Mouse (Mus musculus): ENCODE measurements around the gene Paqr6.
"Not testable (repeated sequence)": the region's sequence is repeated elsewhere in the genome, so short reads cannot be mapped to it uniquely, and the experiment has no call there.

Paqr6 gene

DNA sequence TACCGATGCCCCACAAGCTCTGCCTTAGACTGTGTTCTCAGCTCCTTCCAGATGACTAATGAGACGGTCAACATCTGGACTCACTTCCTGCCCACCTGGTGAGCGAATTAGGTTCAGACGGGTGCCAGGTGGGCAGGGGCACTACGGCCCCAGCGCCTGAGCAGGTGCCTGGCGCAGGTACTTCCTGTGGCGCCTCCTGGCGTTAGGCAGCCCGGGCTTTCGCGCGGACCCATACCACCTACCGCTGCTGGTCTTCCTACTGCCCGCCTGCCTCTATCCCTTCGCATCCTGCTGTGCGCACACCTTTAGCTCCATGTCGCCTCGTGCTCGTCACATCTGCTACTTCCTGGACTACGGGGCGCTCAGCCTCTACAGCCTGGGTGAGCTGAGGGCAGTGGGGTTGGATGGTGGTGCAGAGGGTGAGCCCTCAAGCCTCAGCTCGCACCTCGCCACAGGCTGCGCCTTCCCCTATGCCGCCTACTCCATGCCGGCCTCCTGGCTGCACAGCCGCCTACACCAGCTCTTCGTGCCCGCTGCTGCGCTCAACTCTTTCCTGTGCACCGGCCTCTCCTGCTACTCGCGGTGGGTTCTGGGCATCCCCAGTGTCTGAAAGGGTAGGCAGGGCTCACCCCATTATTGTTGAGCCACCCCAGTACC lies 1.4 kb downstream of the Paqr6 start:
- no peak for DNase-seq (ENCODE audit: low spot score in 2 of 2)

DNA sequence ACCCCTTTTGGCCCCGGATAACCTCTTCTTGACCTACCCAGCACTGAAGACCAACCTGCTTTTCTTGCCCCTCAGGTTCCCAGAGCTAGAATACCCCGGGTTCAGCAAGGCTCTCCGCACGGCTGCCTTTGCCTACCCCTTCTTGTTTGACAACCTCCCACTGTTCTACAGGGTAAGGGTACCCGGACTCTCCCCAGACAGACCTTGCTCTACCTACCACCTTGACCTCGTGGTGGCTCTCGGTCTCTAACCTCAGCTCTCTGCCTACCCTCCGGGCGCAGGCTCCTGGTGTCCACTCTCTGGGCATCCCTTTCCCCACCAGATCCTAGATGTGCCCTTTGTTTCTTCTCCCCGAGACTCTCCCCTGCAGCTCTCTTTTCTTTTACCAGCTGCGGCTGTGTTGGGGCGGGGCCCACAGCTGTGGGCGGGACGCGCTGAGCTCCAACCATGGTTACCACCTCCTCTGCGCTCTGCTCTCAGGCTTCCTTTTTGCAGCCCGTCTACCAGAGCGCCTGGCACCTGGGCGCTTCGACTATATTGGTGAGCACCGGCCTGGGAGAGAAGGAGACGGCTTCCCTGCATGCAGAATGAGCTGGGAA lies 2.5 kb downstream of the Paqr6 start:
- DNase-seq (ENCODE audit: low spot score in 2 of 2): peak in 1 of 2 experiments; percentile 59

DNA sequence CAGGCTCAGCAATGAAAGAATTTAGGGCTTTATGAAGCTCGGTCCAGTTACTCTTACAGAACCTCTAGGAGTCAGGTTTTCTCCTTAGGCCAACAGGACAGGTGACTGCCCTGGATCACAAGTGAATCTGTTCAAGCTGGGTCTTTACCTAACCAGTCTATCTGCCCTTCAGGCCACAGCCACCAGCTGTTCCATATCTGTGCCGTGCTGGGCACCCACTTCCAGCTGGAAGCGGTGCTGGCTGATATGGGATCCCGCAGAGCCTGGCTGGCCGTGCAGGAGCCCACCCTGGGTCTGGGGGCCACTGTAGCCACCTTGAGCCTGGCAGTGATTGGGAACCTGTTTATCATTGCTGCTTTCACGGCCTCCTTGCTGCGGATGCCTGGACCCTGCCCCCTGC lies 3.1 kb downstream of the Paqr6 start:
- not testable (repeated sequence) for DNase-seq (ENCODE audit: low spot score in 2 of 2)

DNA sequence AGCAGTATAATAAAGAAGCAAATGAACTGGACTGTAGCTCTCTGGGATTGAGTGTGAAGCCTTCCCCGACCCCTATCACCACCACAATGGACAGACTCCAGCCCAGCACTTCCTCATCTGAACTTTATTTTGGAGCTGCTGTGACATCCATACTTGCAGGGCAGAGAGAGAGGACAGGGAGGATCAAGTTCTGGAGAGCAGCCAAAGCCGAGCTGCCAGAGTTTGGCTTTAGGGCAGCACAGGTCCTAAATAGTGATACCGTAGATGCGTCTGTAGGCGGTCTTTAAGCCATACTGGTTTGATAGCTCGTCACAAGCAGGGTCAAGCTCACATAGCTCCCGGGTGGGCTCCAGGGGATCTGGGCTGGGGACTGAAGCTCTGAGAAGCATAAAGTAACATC lies 4.1 kb downstream of the Paqr6 start:
- DNase-seq (ENCODE audit: low spot score in 2 of 2): not testable (repeated sequence)

DNA sequence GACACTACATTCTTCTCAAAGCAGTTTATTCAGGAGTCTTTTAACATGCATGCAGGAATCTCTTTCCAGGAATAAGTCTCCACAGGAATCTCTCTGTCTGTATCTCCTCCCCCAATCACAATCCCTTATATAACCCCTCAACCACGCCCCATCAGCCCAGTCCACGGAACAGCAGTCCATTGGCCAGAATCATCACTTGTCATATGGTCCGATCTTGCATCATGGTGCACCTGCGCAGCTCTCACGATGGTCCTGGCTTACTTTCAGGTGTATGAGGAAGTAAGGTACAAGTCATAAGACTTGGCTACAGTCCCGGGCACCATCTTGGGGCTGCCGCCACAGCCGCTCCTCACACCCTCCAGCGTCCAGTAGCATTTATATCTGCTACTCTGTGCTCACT lies 8.3 kb downstream of the Paqr6 start, which contains the start of gene Bglap3:
TSS of gene Bglap3 (minus strand) at position 101 of the 400 bp plus-strand sequence.
- DNase-seq (ENCODE audit: low spot score in 2 of 2): not testable (repeated sequence)

DNA sequence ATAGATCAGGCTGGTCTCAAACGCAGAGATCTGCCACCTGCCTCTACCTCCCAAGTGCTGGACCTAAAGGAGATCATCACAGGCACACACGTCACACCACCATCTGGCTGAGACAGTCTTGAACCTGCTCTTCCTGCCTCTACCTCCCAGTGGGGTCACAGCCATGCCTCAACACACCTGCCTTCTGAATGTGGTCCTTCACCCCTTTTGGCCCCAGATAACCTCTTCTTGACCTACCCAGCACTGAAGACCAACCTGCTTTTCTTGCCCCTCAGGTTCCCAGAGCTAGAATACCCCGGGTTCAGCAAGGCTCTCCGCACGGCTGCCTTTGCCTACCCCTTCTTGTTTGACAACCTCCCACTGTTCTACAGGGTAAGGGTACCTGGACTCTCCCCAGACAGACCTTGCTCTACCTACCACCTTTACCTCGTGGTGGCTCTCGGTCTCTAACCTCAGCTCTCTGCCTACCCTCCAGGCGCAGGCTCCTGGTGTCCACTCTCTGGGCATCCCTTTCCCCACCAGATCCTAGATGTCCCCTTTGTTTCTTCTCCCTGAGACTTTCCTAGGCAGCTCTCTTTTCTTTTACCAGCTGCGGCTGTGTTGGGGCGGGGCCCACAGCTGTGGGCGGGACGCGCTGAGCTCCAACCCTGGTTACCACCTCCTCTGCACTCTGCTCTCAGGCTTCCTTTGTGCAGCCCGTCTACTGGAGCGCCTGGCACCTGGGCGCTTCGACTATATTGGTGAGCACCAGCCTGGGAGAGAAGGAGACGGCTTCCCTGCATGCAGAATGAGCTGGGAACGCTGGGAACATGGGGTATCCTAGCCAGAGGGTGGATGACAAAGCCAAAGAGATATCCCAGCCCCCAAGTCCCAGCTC lies 11.6 kb downstream of the Paqr6 start:
- DNase-seq (ENCODE audit: low spot score in 2 of 2): not testable (repeated sequence)

DNA sequence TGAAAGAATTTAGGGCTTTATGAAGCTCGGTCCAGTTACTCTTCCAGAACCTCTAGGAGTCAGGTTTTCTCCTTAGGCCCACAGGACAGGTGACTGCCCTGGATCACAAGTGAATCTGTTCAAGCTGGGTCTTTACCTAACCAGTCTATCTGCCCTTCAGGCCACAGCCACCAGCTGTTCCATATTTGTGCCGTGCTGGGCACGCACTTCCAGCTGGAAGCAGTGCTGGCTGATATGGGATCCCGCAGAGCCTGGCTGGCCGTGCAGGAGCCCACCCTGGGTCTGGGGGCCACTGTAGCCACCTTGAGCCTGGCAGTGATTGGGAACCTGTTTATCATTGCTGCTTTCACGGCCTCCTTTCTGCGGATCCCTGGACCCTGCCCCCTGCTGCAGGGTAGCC lies 12.3 kb downstream of the Paqr6 start:
- not testable (repeated sequence) for DNase-seq (ENCODE audit: low spot score in 2 of 2)

DNA sequence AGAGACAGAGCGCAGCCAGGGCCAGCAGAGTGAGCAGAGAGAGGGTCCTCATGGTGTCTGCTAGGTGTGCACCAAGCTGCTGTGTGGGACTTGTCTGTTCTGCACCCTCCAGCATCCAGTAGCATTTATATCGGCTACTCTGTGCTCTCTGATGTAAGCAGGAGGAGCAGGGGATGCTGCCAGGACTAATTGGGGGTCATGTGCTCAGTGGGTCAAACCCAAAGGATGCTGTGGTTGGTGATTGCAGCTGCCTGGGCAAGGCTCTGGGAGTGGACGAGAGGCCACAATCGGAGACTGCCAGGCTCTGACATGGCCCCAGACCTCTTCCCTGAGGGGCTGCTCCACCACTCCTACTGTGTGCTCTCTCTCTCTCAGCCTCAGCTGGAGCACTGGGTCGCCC lies 14.2 kb downstream of the Paqr6 start, which contains the start of gene Bglap2:
TSS of gene Bglap2 (minus strand) at position 101 of the 400 bp plus-strand sequence.
- DNase-seq (ENCODE audit: low spot score in 2 of 2): not testable (repeated sequence)

DNA sequence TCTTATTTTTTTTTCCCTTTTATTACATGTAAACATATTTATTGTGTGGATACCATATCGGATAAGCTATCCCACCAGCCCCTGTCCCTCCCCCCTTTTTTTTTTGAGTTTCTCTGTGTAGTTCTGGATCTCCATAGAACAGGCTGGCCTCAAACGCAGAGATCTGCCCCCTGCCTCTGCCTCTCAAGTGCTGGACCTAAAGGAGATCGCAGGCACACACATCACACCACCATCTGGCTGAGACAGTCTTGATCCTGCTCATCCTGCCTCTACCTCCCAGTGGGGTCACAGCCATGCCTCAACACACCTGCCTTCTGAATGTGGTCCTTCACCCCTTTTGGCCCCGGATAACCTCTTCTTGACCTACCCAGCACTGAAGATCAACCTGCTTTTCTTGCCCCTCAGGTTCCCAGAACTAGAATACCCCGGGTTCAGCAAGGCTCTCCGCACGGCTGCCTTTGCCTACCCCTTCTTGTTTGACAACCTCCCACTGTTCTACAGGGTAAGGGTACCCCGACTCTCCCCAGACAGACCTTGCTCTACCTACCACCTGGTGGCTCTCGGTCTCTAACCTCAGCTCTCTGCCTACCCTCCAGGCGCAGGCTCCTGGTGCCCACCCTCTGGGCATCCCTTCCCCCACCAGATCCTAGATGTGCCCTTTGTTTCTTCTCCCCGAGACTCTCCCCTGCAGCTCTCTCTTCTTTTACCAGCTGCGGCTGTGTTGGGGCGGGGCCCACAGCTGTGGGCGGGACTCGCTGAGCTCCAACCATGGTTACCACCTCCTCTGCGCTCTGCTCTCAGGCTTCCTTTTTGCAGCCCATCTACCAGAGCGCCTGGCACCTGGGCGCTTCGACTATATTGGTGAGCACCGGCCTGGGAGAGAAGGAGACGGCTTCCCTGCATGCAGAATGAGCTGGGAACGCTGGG lies 17.3 kb downstream of the Paqr6 start:
- DNase-seq (ENCODE audit: low spot score in 2 of 2): not testable (repeated sequence)

DNA sequence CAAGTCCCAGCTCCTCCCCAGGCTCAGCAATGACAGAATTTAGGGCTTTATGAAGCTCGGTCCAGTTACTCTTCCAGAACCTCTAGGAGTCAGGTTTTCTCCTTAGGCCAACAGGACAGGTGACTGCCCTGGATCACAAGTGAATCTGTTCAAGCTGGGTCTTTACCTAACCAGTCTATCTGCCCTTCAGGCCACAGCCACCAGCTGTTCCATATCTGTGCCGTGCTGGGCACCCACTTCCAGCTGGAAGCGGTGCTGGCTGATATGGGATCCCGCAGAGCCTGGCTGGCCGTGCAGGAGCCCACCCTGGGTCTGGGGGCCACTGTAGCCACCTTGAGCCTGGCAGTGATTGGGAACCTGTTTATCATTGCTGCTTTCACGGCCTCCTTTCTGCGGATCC lies 18.0 kb downstream of the Paqr6 start:
- not testable (repeated sequence) for DNase-seq (ENCODE audit: low spot score in 2 of 2)

DNA sequence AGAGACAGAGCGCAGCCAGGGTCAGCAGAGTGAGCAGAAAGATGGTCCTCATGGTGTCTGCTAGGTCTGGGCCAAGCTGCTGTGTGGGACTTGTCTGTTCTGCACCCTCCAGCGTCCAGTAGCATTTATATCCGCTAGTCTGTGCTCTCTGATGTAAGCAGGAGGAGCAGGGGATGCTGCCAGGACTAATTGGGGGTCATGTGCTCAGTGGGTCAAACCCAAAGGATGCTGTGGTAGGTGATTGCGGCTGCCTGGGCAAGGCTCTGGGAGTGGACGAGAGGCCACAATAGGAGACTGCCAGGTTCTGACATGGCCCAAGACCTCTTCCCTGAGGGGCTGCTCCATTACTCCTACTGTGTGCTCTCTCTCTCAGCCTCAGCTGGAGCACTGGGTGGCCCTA lies 20.0 kb downstream of the Paqr6 start, which contains the start of gene Bglap:
TSS of gene Bglap (minus strand) at position 101 of the 400 bp plus-strand sequence.
- DNase-seq (ENCODE audit: low spot score in 2 of 2): no peak

DNA sequence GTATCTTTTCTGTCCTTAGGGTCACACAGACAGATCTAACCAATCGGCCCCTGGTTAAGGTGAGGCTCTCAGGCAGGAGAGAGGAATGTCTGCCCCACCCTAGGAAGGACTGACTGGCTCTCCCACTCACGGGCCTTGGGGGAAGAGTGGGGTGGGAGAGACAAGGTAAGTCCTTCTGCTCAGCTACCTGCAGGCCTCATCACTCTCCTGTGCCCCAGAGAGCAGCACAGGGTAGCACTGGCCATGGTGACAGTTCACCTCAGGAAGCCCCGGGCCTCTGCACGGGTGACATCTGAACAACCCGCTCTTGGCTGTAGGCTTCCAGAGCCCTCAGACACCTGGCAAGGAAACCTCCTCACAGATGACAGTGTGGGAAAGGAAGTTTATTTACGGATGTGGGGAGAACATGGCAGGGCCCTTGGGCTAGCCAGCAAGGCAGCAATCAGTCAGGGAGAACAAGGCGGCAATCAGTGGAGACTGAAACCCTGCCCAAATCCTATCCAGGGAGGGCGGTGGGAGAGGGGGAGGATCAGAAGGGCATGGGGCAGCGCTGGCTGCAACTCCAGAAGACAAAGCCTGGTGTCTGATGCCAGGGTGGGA lies 29.5 kb downstream of the Paqr6 start:
- no peak for DNase-seq (ENCODE audit: low spot score in 2 of 2)

DNA sequence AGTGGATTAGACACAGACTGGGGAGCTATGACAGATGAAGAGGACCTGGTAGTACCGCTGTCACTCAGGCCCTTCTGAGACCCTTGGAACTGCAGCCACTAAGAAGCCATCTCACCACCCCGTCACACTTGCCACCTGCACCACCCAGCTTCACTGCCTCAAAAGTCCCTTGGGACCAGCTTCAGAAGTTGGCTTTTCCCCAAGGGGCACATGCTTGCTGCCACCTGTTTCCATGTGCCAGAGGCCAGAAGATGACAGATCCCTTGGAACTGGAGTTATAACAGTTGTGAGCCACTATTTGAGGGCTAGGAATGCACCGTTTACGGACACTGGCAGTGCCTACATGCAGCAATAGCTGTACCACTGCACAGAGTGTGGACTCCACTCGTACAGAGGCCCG lies 30.9 kb downstream of the Paqr6 start:
- DNase-seq (ENCODE audit: low spot score in 2 of 2): no peak

DNA sequence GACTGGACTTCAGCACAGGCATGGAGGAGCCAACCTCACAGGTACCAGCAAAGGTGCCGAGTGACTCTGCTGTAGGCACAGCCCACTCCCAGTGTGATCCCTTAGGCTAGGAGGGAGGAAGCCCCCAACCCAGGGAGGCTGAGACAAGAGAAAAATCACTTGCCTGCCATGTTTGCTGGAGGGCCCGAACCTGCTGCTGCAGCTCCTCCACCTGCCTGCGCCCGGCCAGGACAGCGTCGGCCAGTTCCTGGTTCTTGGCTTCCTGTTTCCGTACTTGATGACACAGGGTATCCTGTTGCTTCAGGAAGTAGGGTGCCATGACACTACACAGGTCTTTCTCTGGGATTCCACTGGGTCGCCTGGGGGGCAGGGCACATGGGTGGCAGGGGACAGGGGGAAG lies 31.4 kb downstream of the Paqr6 start:
- no peak for DNase-seq (ENCODE audit: low spot score in 2 of 2)

DNA sequence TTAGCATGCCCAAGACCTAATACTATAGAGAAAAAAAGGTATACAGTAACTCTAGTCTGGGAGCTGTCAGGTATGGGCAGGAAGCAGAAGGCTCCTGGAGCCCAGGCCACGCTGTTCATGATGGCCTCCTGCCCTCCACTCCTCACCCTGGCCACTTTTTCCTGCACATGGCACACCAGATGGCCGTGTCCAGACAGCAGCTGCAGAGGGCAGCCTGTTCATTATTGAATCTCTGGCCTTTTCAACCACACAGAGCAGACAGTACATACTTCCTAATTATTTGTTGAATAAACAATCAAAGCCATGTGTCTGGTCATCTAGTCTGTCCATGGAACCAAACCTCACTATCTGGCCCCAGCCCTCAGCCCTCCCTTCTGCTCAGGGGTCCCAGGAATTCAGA lies 34.3 kb downstream of the Paqr6 start:
- no peak for DNase-seq (ENCODE audit: low spot score in 2 of 2)

DNA sequence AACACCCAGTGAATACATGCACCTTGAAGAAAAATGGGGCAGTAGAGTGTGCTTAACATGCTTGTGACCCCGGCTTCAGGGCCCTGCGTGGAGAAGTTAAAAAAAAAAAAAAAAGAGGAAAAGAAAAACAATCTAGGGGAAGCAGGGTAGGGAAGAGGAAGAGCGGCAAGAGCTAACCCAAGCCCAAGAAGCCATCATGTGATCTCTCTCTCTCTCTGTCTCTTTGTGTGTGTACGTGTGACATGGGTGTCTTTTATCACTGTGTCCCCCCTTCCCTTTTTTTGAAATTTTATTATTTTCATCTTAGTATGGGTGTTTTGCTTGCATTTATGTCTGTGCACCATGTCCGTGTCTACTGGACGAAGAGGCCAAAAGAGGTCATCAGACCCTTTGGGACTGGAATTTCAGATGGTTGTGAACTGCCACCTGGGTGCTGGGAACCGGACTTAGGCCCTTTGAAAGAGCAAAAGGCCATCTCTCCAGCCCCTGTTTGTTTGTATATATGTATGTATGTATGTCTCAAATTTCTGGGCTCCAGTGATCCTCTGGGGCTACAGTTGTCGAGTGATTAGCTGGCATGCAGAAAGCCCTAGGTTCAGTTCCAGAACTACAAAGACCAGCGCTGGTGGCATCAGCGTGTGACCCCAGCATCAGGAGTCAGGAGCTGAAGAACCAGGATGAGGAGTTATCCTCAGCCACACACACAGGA lies 39.3 kb downstream of the Paqr6 start:
- no peak for DNase-seq (ENCODE audit: low spot score in 2 of 2)

DNA sequence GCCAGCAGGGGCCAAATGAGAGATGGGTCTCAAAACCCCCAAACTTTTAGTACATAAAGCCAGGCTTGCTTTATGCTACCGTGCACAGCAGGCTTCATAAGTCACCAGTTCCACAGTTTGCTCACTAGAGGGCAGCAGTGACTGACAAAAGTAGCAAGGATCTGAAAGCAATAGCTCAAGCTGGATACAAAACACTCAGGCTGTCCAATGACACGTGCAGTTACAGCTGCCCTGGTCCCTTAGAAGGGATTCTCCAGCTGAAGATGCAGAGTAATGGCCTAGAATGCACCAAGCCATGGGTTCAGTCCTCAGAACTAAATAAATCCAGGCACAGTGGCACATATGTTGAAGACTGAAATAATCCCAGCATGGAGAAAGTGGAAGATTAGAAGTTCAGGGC lies 42.7 kb downstream of the Paqr6 start:
- DNase-seq (ENCODE audit: low spot score in 2 of 2): peak; percentile 60

DNA sequence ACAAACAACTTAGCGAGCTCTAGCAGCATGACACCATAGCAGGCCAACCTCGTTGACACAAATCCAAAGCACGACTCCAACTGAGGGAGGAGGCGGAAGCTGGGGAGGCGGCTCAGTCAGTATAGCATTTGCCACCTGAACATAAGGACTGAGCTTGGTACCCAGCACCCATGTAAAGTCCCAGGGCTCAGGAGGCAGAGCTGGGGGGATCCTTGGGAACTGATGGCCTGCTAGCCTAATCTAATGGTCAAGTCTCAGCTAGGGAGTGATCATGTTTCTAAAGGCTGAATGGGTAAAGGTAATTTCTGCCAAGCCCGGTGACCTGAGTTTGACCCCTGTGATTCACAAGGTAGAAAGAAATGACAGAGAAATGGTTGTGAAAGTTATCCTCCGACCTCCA lies 43.1 kb downstream of the Paqr6 start:
- no peak for DNase-seq (ENCODE audit: low spot score in 2 of 2)

DNA sequence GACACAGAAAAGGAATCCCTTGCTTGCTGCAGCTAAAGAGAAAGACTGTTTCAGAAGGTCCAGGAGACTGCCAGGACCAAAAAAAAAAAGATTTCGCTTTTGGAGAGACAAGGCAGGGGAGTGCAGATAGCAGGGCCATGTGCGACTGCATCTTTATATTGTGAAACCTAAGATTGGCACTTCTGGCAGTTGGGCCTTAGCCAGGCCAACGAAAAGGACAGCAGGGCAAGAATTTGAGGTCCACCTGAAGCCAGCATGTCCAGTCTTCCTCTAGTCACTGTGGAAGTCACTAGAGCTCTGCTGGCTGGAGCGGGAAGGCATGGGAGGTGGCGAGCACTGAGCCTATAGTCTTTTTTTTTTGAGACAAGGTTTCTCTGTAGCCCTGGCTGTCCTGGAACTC lies 44.6 kb downstream of the Paqr6 start:
- no peak for DNase-seq (ENCODE audit: low spot score in 2 of 2)

Data from frontal cortex, postnatal 14 days (tissue).